Mouse (Mus musculus): ENCODE data around the gene Dpf3.

Dpf3 gene

DNA sequence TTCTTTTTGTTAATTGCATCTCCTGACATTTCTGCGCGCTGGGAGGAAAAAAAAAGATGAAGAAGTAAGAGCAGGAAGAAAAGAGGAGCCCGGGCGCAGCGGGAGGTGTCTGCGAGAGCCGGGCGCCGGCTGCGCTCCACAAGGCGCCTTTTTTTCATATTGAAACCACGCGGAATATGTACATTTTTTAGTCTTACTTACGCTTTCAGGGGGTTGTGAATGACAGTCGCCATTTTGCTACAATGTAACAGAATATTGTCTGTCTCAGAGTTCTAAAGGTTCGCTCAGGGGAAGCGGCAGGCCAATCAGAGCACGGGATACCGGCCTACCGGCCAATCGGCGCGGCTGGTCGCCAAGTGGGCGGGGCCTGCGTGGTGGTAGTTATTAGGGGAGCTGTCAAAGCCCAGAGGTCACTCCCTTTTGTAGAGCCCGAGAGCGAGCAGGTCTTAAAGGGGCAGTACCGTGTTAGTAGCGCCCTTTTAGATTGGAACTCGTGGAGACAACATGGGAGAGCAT is at the start of gene Dpf3:
TSS of gene Dpf3 (minus strand) at position 241 of the 516 bp plus-strand sequence.
- peak; percentile 99 for DNase-seq

GRCm38 (mm10) chr12:83536039-83536438 is 48.5 kb upstream of the Dpf3 start:
- no peak for DNase-seq

DNA sequence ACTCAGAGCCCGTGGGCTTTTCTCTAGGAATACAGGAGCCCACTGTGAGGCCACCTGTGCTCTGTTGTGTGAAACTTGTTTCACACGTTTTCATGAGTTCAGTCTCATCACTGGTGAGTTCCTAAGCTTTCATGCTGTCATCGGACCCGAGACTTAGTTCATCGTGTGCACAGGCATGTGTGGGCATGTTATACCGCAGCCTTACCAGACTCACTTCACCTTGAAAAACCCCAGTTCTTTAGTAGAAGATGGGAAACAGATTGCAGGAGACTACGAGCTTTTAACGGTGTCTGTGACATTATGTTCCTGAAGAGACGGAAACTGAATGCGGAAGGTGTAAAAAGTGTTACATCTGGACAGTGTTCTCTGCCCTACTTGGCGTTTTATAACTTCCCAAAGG is 47.9 kb upstream of the Dpf3 start:
- no peak for DNase-seq

- DNase-seq, result no peak
Observed at GRCm38 (mm10) chr12:83534190-83534589, 46.7 kb upstream of the Dpf3 start.

DNA sequence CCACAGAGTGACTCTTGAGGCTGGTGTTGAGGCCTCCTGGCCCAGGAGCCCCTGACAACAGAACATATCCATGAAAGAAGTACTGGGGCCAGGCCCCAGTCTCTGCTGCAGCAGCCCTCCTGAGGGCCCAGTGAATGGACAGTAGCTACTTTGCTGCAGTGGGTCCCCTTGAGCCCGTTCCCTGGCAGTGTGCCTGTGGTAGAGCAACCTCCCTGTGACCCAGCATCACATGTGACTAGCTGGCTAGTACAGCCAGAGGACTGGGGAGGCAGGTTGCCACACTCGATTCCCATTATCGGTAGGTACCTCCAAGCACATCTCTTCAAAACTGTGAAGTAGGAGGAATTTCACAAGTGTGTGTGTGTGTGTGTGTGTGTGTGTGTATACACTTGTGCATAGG is 45.5 kb upstream of the Dpf3 start:
- DNase-seq, result no peak

GRCm38 (mm10) chr12:83531992-83532391 is 44.5 kb upstream of the Dpf3 start:
- no peak for DNase-seq

- no peak for DNase-seq
Observed at GRCm38 (mm10) chr12:83528665-83529064, 41.1 kb upstream of the Dpf3 start.

DNA sequence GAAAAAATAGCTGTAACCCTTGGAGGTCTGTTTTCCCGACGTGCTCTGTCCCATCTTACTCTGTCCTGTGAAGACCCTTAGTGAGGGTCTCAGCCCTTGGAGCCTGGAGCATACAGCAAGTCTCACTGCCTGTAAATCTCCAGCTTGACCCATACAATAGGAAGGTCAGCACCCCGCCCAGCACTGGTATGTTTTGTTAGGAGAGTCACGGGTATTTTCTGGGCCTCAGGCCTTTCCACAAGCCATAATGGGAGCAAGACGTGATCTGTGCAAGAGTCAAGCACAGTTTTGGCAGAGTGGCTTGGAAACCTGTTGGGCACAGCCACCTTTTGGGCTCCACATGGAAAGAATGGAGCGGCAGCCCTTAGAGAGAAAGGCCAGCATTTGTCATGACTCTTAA is 40.3 kb upstream of the Dpf3 start:
- DNase-seq, result no peak

DNA sequence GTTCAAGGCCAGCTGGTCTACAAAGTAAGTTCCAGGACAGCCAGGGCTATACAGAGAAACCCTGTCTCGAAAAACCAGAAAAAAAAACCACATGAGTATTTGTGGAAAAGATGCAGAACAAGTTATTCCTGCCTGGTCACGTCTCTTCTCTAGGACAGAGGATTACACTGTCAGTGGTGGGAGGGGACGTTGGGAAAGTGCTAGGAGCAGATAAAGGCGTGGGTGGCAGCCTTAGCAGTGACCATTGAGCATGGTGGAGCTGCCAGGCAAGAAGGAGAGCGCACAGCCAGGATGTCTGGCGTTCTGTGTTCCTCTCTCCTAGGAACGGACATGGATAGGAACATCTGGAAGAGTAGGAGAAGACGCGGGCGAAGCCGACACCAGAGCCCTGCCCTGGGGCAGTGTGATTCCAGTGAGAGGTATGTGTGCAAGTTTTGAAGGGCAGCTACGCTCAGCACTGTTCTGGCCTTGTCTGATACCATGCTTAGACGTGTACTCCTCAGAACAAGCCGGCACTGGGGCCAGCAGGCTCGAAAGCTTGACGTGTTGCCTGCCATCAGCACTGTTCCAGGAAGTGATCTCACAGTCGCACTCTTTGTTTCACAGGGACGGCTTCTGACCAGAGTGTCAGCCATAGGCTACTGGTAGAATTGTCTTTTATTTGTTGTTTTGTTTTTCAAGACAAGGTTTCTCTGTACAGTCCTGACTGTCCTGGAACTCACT is 38.5 kb upstream of the Dpf3 start:
- no peak for DNase-seq

DNA sequence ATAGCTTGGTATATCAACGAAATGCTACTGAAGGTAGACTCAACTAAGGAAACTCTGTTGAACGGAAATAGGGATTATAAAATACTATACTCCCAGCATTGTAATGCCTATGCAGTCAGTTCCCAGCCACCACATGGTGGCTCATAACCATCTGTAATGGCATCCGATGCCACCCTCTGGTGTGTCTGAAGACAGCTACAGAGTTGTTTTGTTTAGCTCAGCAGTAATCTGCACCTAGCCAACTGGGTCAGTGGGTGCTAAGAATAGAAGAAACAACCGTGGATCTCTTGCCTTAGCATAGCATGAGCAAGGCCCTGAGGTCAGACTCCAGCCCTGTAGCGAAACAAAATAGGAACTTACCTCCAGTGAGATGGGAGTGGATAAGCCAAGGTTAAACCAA is 36.8 kb upstream of the Dpf3 start:
- no peak for DNase-seq

GRCm38 (mm10) chr12:83523892-83524291 is 36.4 kb upstream of the Dpf3 start:
- DNase-seq, result no peak

GRCm38 (mm10) chr12:83523056-83523455 is 35.5 kb upstream of the Dpf3 start:
- no peak for DNase-seq

- DNase-seq, result no peak
Observed at GRCm38 (mm10) chr12:83521083-83521482, 33.6 kb upstream of the Dpf3 start.

DNA sequence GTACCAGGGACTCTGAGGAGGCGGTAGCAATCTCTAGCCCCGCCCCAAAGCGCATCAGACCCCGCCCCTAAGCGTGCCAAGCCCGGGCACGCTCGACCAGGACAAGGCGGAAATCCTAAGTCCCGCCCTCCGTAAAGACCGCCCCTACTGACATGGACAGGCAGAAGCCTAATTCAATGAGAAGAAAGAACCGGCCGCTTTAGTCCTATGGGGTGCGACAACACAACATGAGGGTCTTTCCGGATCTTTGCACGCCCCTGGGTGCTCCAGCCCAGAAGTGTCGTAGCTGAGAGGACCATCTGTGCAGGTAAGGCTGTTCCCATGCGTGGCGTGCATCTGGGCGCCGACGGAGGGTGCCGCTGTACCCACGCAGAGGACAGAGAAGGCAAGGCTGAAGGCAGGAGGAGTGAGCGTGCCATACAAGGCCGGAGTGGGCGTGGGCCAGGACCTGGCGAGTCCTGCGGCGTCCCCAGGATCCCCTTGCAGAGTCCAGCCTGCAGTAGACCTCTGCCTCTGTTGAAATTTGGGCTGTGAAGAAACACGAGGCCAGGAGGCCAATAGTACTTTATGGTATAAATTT is 32.9 kb upstream of the Dpf3 start, which contains the start of gene Dcaf4:
TSS of gene Dcaf4 (plus strand) at position 156 of the 580 bp plus-strand sequence.
- peak; percentile 97 to 99 for DNase-seq

DNA sequence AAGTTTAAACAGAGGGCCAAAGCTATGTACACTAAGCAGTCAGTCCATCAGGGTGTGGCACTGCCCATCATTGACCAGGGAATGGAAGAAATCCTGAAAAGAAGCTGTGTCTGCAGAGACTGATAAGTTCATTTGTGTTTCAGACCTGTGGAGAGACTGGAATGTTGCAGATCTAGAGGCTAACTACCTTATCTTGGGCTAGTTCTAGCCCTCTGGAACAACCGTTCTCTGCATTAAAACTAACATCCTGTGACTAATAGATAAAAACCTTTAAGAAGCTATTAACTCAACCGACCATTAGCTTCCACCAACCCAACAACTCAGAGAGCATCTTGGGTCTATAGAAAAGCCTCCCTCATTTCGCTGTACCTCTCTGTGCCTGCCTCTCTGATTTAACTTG is 30.1 kb upstream of the Dpf3 start:
- no peak for DNase-seq

DNA sequence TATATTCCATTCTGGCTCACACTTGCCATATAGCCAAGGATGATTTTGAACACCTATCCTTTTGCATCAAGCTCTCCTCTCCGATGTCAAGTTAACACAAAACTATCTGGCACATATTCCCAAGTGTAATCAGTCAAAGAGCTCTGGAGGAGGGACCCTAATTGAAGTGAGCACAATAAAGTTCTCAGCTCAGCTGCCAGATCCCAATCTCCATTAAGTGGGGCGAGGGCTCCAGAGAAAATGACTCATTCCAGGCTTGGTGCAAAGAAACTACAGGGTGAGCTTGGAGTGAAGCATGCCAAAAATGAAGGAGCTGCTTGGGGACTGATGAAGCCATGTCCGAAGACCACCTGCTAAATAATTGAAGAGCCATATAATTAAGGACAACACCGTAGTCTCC is 26.7 kb upstream of the Dpf3 start:
- DNase-seq, result no peak

- peak in 1 of 2 experiments; percentile 12 for DNase-seq
Observed at GRCm38 (mm10) chr12:83513185-83513584, 25.7 kb upstream of the Dpf3 start.

DNA sequence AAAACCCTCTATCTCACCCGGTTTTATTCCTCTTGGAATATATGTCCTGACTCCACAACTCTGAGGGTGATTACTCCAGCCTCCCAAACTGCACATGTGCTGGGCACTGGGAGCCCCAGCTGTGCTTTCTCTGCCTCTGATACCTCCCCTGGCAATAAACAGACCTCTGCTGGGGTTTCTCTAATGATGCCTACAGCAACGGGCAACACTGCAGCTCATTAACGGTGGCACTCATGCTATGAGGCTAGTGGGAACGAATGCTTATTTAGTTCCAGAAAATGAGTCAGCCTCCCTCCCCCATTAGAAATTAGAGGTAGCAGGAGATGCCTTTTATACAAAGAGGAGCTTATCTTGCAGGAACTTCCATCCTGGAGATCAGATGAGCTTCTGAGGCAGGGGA is 25.3 kb upstream of the Dpf3 start:
- DNase-seq, result no peak

- no peak for DNase-seq
Observed at GRCm38 (mm10) chr12:83510586-83510985, 23.1 kb upstream of the Dpf3 start.

DNA sequence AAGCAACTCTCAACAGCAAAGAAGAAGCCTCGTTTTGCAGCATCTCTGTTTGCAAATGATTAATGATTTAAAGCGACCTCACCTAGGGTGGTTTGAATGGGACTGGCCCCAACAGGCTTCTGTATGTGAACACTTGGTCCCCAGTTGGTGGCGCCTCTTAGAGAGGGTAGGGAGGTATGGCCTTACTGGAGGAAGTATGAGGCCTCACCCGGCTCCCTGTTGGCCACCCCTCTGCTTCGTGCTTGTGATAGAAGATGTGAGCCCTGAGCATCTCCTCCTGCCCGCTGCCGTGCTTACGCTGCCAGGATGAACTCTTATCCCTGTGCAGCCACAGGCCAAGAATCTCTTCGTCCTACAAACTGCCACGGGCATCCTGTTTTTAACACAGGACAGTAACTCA is 19.0 kb upstream of the Dpf3 start:
- no peak for DNase-seq

- peak in 1 of 2 experiments; percentile 67 for DNase-seq
Observed at GRCm38 (mm10) chr12:83502190-83502589, 14.7 kb upstream of the Dpf3 start.

DNA sequence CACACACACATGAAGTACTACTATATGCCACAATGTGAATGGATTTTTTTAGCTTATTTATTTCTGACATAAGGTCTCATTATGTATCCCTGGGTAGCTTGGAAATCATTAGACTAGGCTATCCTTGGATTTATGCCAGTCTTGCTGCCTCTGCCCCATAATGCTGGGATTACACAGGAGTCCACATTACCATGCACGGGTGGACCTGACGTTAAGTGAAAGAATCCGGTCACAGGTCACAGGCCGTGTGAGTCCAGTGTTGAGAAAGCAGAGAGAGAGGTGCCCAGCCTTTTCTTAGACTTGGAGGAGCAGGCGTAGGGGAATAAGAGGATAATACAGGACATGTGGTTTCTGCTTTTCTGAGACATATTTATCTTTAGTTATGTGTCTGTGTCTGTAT is 11.7 kb upstream of the Dpf3 start:
- no peak for DNase-seq

- no peak for DNase-seq
Observed at GRCm38 (mm10) chr12:83497959-83498358, 10.4 kb upstream of the Dpf3 start.

DNA sequence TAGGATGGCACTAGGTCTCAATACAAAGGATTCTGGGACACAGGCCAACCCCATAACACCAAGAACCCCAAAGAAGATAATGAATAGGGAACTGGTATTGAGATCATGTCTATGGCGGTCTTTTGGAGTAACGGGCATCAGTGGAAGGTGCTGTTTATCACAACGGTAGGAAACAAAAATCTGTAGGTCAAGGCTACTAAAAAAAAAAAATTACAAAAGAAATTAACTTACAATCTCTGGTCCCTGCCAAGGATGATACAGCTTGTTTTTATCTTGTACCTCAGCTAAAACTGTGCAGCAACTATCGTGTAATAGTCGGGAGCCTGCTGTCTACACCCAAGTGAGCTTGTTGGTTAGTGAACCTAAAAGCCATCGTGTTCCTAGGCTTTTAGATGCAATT is 9.2 kb upstream of the Dpf3 start:
- DNase-seq, result no peak

GRCm38 (mm10) chr12:83496336-83496735 is 8.8 kb upstream of the Dpf3 start:
- no peak for DNase-seq
